ENCODE assay signal across 9 mouse cellular contexts in the genomic region with DNA sequence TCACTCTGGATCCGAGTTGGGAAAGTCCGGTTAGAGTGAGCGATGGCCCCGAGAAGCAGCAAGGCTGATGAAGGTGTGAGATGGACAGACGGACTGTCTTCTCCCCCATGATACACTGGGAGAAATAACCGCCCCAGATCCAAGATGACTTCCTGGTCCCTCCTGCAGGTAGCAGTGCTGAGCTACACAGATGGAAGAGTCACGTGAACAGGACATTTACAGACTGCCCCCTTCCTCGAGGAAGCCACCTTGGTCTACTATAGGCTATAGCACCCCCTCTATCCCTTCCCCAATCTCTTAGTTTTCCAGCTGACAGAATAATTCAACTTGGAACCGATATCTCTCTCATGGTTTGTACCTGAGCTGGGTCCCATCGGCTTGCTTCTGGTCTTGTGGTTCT. TPM values are rescaled to one million over a fixed set of nuclear protein-coding genes. Genes with fewer than 3 reads are reported as not detected.
DNase-seq lines count a peak whose midpoint lies in the region; ATAC-seq and TF ChIP-seq lines count a peak whose summit lies in the region.
"Had no signal": no experiment of that assay in that cellular context is flagged by ENCODE, and none has a peak within 500 bp of the region (broad histone marks: within the 10 kb centered on the region; RNA-seq: fewer than 3 reads in every experiment).

No protein-coding gene starts in this region.

- WGBS in kidney, embryonic 15.5 days = 20% methylated on average over 10 of the region's 10 CpGs
- WGBS in embryonic facial prominence, embryonic 15.5 days = 21% methylated on average over 10 of the region's 10 CpGs
- 23% methylated on average over 10 of the region's 10 CpGs for WGBS in hindbrain, embryonic 16.5 days
- WGBS in stomach, embryonic 16.5 days = 23% methylated on average over 10 of the region's 10 CpGs

- H3K4me2 ChIP-seq in kidney, embryonic 15.5 days = peak overlapping the region; percentile 91
- peak overlapping the region; percentile 93 for H3K4me2 ChIP-seq in embryonic facial prominence, embryonic 15.5 days (replicated peaks)
- peak overlapping the region; percentile 86 for H3K4me2 ChIP-seq in hindbrain, embryonic 16.5 days (ENCODE audit: low read length)
- peak overlapping the region; percentile 85 for H3K4me2 ChIP-seq in stomach, embryonic 16.5 days (ENCODE audit: low read depth, low read length)

- H3K27me3 ChIP-seq in kidney, embryonic 15.5 days = peaks cover 44% of the 10 kb centered on the region
- H3K27me3 ChIP-seq in embryonic facial prominence, embryonic 15.5 days = peaks cover 18% of the 10 kb centered on the region; the same call in 1 of the 2 replicates
- H3K27me3 ChIP-seq in hindbrain, embryonic 16.5 days (replicated peaks; ENCODE audit: control insufficient read depth, insufficient read depth, low read length) = no peaks in the 10 kb centered on the region; the same call in 1 of the 2 replicates
- H3K27me3 ChIP-seq in stomach, embryonic 16.5 days (ENCODE audit: control insufficient read depth, insufficient read depth, low read length) = peaks cover 9% of the 10 kb centered on the region; the same call in 1 of the 2 replicates

- peak; percentile 21; the same call in 1 of the 2 replicates for ATAC-seq in kidney, embryonic 15.5 days (replicated peaks; ENCODE audit: low FRiP score)
- ATAC-seq in embryonic facial prominence, embryonic 15.5 days (ENCODE audit: insufficient number of reproducible peaks, low FRiP score, low TSS enrichment, low read depth) = 0 out of 2 replicates have a peak, but pooled peaks have one; percentile 31
- peak; percentile 38 for ATAC-seq in hindbrain, embryonic 16.5 days
- ATAC-seq in stomach, embryonic 16.5 days (ENCODE audit: insufficient read depth, low FRiP score) = peak; percentile 42; the same call in 1 of the 2 replicates

- H3K9me3 ChIP-seq in kidney, embryonic 15.5 days (replicated peaks) = no peaks in the 10 kb centered on the region
- H3K9me3 ChIP-seq in embryonic facial prominence, embryonic 15.5 days (replicated peaks) = no peaks in the 10 kb centered on the region
- peaks cover 4% of the 10 kb centered on the region; the same call in 1 of the 2 replicates for H3K9me3 ChIP-seq in hindbrain, embryonic 16.5 days (ENCODE audit: control insufficient read depth, low read length)
- no peaks in the 10 kb centered on the region for H3K9me3 ChIP-seq in stomach, embryonic 16.5 days (replicated peaks; ENCODE audit: control insufficient read depth, low read length)

- TF ChIP-seq CTCF in bone marrow macrophage, adult 2 months (IDR thresholded peaks at IDR 0.05; ENCODE audit: low read depth, low read length) = no peak

- H3K9ac ChIP-seq in kidney, embryonic 15.5 days = 0 out of 2 replicates have a peak overlapping the region, but pooled peaks have one; percentile 44
- no peak overlapping the region for H3K9ac ChIP-seq in embryonic facial prominence, embryonic 15.5 days
- no peak overlapping the region for H3K9ac ChIP-seq in hindbrain, embryonic 16.5 days (ENCODE audit: low read depth, low read length)
- H3K9ac ChIP-seq in stomach, embryonic 16.5 days (ENCODE audit: low read length) = no peak overlapping the region

- H3K36me3 ChIP-seq in kidney, embryonic 15.5 days = no peaks in the 10 kb centered on the region
- no peaks in the 10 kb centered on the region for H3K36me3 ChIP-seq in embryonic facial prominence, embryonic 15.5 days
- H3K36me3 ChIP-seq in hindbrain, embryonic 16.5 days (ENCODE audit: control insufficient read depth, insufficient read depth, low read length) = no peaks in the 10 kb centered on the region
- H3K36me3 ChIP-seq in stomach, embryonic 16.5 days (ENCODE audit: control insufficient read depth, insufficient read depth, low read length) = no peaks in the 10 kb centered on the region

- DNase-seq in kidney, postnatal 14 days = no peak
- DNase-seq in lung, postnatal 10 days = peak; percentile 59
- DNase-seq in thymus, adult 18-20 months = no peak

- TF ChIP-seq POLR2A in bone marrow macrophage, adult 2 months (IDR thresholded peaks at IDR 0.05; ENCODE audit: borderline replicate concordance, low read depth, low read length) = no peak

- H3K27ac ChIP-seq in kidney, embryonic 15.5 days = no peak overlapping the region
- H3K27ac ChIP-seq in bone marrow macrophage, adult 2 months (ENCODE audit: insufficient read depth, low read depth, low read length) = no peak overlapping the region
- no peak overlapping the region for H3K27ac ChIP-seq in embryonic facial prominence, embryonic 15.5 days (replicated peaks)
- no peak overlapping the region for H3K27ac ChIP-seq in hindbrain, embryonic 16.5 days (ENCODE audit: low read depth, low read length)
- peak overlapping the region; percentile 33; the same call in 1 of the 2 replicates for H3K27ac ChIP-seq in stomach, embryonic 16.5 days (ENCODE audit: low read length)
- H3K27ac ChIP-seq: macrophage had no signal

- H3K4me1 ChIP-seq in kidney, embryonic 15.5 days = peaks cover 15% of the 10 kb centered on the region
- H3K4me1 ChIP-seq in bone marrow macrophage, adult 2 months (ENCODE audit: control insufficient read depth, insufficient read depth, low read length) = no peaks in the 10 kb centered on the region
- H3K4me1 ChIP-seq in embryonic facial prominence, embryonic 15.5 days = peaks cover 13% of the 10 kb centered on the region
- H3K4me1 ChIP-seq in hindbrain, embryonic 16.5 days (ENCODE audit: control insufficient read depth, insufficient read depth, low read depth, low read length) = peaks cover 10% of the 10 kb centered on the region
- H3K4me1 ChIP-seq in stomach, embryonic 16.5 days (ENCODE audit: control insufficient read depth, insufficient read depth, low read length) = peaks cover 14% of the 10 kb centered on the region

- H3K4me3 ChIP-seq in kidney, embryonic 15.5 days (replicated peaks) = peak overlapping the region; percentile 70
- 0 out of 2 replicates have a peak overlapping the region, but pooled peaks have one; percentile 45 for H3K4me3 ChIP-seq in bone marrow macrophage, adult 2 months (ENCODE audit: insufficient read depth, low read length)
- peak overlapping the region; percentile 58 for H3K4me3 ChIP-seq in embryonic facial prominence, embryonic 15.5 days (replicated peaks)
- H3K4me3 ChIP-seq in hindbrain, embryonic 16.5 days (ENCODE audit: low read length) = peak overlapping the region; percentile 61
- peak overlapping the region; percentile 71 for H3K4me3 ChIP-seq in stomach, embryonic 16.5 days (replicated peaks; ENCODE audit: low read length)

RNA-seq across cellular contexts. Expression of a gene that starts 0.6 kb away (rescaled TPM):
- 4.8 and 6.5 TPM in 2 replicates for polyA plus RNA-seq in kidney, embryonic 15.5 days (2015; fragmentation: Nextera tagmentation; extraction: Ambion mirVana)
- polyA plus RNA-seq in bone marrow macrophage, adult 2 months (2012; ENCODE audit: insufficient read depth, insufficient read length, missing spikeins) = 2.9 and 3.8 TPM in 2 replicates
- polyA plus RNA-seq in embryonic facial prominence, embryonic 15.5 days (2015; fragmentation: Nextera tagmentation; extraction: Ambion mirVana) = 8.0 and 9.0 TPM in 2 replicates
- 15.0 and 16.0 TPM in 2 replicates for polyA plus RNA-seq in hindbrain, embryonic 16.5 days (2015; fragmentation: Nextera tagmentation; extraction: Ambion mirVana)
- 5.9 and 6.8 TPM in 2 replicates for polyA plus RNA-seq in stomach, embryonic 16.5 days (2015; fragmentation: Nextera tagmentation; extraction: Ambion mirVana)

RNA-seq across cellular contexts. Expression of a gene that starts 20.4 kb away (rescaled TPM):
- not detected in 2 replicates for polyA plus RNA-seq in kidney, embryonic 15.5 days (2015; fragmentation: Nextera tagmentation; extraction: Ambion mirVana)
- not detected in 2 replicates for polyA plus RNA-seq in bone marrow macrophage, adult 2 months (2012; ENCODE audit: insufficient read depth, insufficient read length, missing spikeins)
- not detected in 2 replicates for polyA plus RNA-seq in embryonic facial prominence, embryonic 15.5 days (2015; fragmentation: Nextera tagmentation; extraction: Ambion mirVana)
- 0.15 TPM in 1 of 2 replicates, not detected in the other for polyA plus RNA-seq in hindbrain, embryonic 16.5 days (2015; fragmentation: Nextera tagmentation; extraction: Ambion mirVana)
- polyA plus RNA-seq in stomach, embryonic 16.5 days (2015; fragmentation: Nextera tagmentation; extraction: Ambion mirVana) = not detected in 2 replicates
- polyA plus RNA-seq: macrophage had no signal

RNA-seq across cellular contexts. Expression of a gene that starts 33.9 kb away (rescaled TPM):
- not detected in 2 replicates for polyA plus RNA-seq in kidney, embryonic 15.5 days (2015; fragmentation: Nextera tagmentation; extraction: Ambion mirVana)
- polyA plus RNA-seq in bone marrow macrophage, adult 2 months (2012; ENCODE audit: insufficient read depth, insufficient read length, missing spikeins) = not detected in 2 replicates
- not detected in 2 replicates for polyA plus RNA-seq in embryonic facial prominence, embryonic 15.5 days (2015; fragmentation: Nextera tagmentation; extraction: Ambion mirVana)
- not detected in 2 replicates for polyA plus RNA-seq in hindbrain, embryonic 16.5 days (2015; fragmentation: Nextera tagmentation; extraction: Ambion mirVana)
- polyA plus RNA-seq in stomach, embryonic 16.5 days (2015; fragmentation: Nextera tagmentation; extraction: Ambion mirVana) = not detected in 2 replicates
- polyA plus RNA-seq: macrophage had no signal

RNA-seq across cellular contexts. Expression of a gene that starts 39.9 kb away (rescaled TPM):
- polyA plus RNA-seq in kidney, embryonic 15.5 days (2015; fragmentation: Nextera tagmentation; extraction: Ambion mirVana) = 5.7 and 7.2 TPM in 2 replicates
- 23.3 and 27.5 TPM in 2 replicates for polyA plus RNA-seq in bone marrow macrophage, adult 2 months (2012; ENCODE audit: insufficient read depth, insufficient read length, missing spikeins)
- 11.9 and 13.4 TPM in 2 replicates for polyA plus RNA-seq in embryonic facial prominence, embryonic 15.5 days (2015; fragmentation: Nextera tagmentation; extraction: Ambion mirVana)
- polyA plus RNA-seq in hindbrain, embryonic 16.5 days (2015; fragmentation: Nextera tagmentation; extraction: Ambion mirVana) = 1.8 and 1.9 TPM in 2 replicates
- polyA plus RNA-seq in stomach, embryonic 16.5 days (2015; fragmentation: Nextera tagmentation; extraction: Ambion mirVana) = 7.8 and 7.9 TPM in 2 replicates
